Mouse (Mus musculus): Measurements from ENCODE around the gene Nup155. TPM values are rescaled to one million over a fixed set of nuclear protein-coding genes. Genes with fewer than 3 reads are reported as not detected.
A peak's percentile ranks its signal among the peaks of the same experiment; 100 is the strongest.
"Not testable (repeated sequence)": the region's sequence is repeated elsewhere in the genome, so short reads cannot be mapped to it uniquely, and the experiment has no call there.

Gene Nup155
- total RNA-seq (2017), result 53.2 and 56.9 TPM in 2 replicates

GRCm38 (mm10) chr15:8108966-8109743, at the start of gene Nup155:
TSS of gene Nup155 (plus strand) at chr15:8109273.
- peak; percentile 99 for ATAC-seq (replicated peaks in 1 of 2; ENCODE audit: insufficient read depth in 1 of 2, low FRiP score in 2 of 2, low TSS enrichment in 1 of 2, low read depth in 1 of 2, poor library complexity in 2 of 2, severe bottlenecking in 2 of 2)

- no peak for ATAC-seq (replicated peaks in 1 of 2; ENCODE audit: insufficient read depth in 1 of 2, low FRiP score in 2 of 2, low TSS enrichment in 1 of 2, low read depth in 1 of 2, poor library complexity in 2 of 2, severe bottlenecking in 2 of 2)
These were observed 43.9 kb upstream of the Nup155 start for GRCm38 (mm10) chr15:8065221-8065620.

- ATAC-seq (replicated peaks in 1 of 2; ENCODE audit: insufficient read depth in 1 of 2, low FRiP score in 2 of 2, low TSS enrichment in 1 of 2, low read depth in 1 of 2, poor library complexity in 2 of 2, severe bottlenecking in 2 of 2), result not testable (repeated sequence)
These were observed 35.9 kb upstream of the Nup155 start for GRCm38 (mm10) chr15:8073159-8073558.

GRCm38 (mm10) chr15:8082139-8082538, 26.9 kb upstream of the Nup155 start:
- ATAC-seq (replicated peaks in 1 of 2; ENCODE audit: insufficient read depth in 1 of 2, low FRiP score in 2 of 2, low TSS enrichment in 1 of 2, low read depth in 1 of 2, poor library complexity in 2 of 2, severe bottlenecking in 2 of 2), result no peak

GRCm38 (mm10) chr15:8087293-8087692, 21.8 kb upstream of the Nup155 start:
- no peak for ATAC-seq (replicated peaks in 1 of 2; ENCODE audit: insufficient read depth in 1 of 2, low FRiP score in 2 of 2, low TSS enrichment in 1 of 2, low read depth in 1 of 2, poor library complexity in 2 of 2, severe bottlenecking in 2 of 2)

- no peak for ATAC-seq (replicated peaks in 1 of 2; ENCODE audit: insufficient read depth in 1 of 2, low FRiP score in 2 of 2, low TSS enrichment in 1 of 2, low read depth in 1 of 2, poor library complexity in 2 of 2, severe bottlenecking in 2 of 2)
These were observed 20.4 kb upstream of the Nup155 start for GRCm38 (mm10) chr15:8088715-8089114.

- ATAC-seq (replicated peaks in 1 of 2; ENCODE audit: insufficient read depth in 1 of 2, low FRiP score in 2 of 2, low TSS enrichment in 1 of 2, low read depth in 1 of 2, poor library complexity in 2 of 2, severe bottlenecking in 2 of 2), result no peak
These were observed 18.4 kb upstream of the Nup155 start for GRCm38 (mm10) chr15:8090685-8091084.

- ATAC-seq (replicated peaks in 1 of 2; ENCODE audit: insufficient read depth in 1 of 2, low FRiP score in 2 of 2, low TSS enrichment in 1 of 2, low read depth in 1 of 2, poor library complexity in 2 of 2, severe bottlenecking in 2 of 2), result not testable (repeated sequence)
These were observed 16.4 kb upstream of the Nup155 start for GRCm38 (mm10) chr15:8092668-8093067.

- ATAC-seq (replicated peaks in 1 of 2; ENCODE audit: insufficient read depth in 1 of 2, low FRiP score in 2 of 2, low TSS enrichment in 1 of 2, low read depth in 1 of 2, poor library complexity in 2 of 2, severe bottlenecking in 2 of 2), result peak; percentile 48 to 61; a peak in 3 of 4 replicates
These were observed 11.2 kb upstream of the Nup155 start for GRCm38 (mm10) chr15:8097853-8098252.

- ATAC-seq (replicated peaks in 1 of 2; ENCODE audit: insufficient read depth in 1 of 2, low FRiP score in 2 of 2, low TSS enrichment in 1 of 2, low read depth in 1 of 2, poor library complexity in 2 of 2, severe bottlenecking in 2 of 2), result peak; percentile 97 to 99
These were observed 10.0 kb upstream of the Nup155 start, which contains the start of gene Wdr70 for GRCm38 (mm10) chr15:8098774-8099749. TSS of gene Wdr70 (minus strand) at chr15:8099209.

GRCm38 (mm10) chr15:8101975-8102542, 7.0 kb upstream of the Nup155 start:
- not testable (repeated sequence) for ATAC-seq (replicated peaks in 1 of 2; ENCODE audit: insufficient read depth in 1 of 2, low FRiP score in 2 of 2, low TSS enrichment in 1 of 2, low read depth in 1 of 2, poor library complexity in 2 of 2, severe bottlenecking in 2 of 2)

- no peak for ATAC-seq (replicated peaks in 1 of 2; ENCODE audit: insufficient read depth in 1 of 2, low FRiP score in 2 of 2, low TSS enrichment in 1 of 2, low read depth in 1 of 2, poor library complexity in 2 of 2, severe bottlenecking in 2 of 2)
These were observed 610 bp upstream of the Nup155 start for GRCm38 (mm10) chr15:8108360-8108965.

GRCm38 (mm10) chr15:8109782-8110181, 709 bp downstream of the Nup155 start:
- no peak for ATAC-seq (replicated peaks in 1 of 2; ENCODE audit: insufficient read depth in 1 of 2, low FRiP score in 2 of 2, low TSS enrichment in 1 of 2, low read depth in 1 of 2, poor library complexity in 2 of 2, severe bottlenecking in 2 of 2)

- ATAC-seq (replicated peaks in 1 of 2; ENCODE audit: insufficient read depth in 1 of 2, low FRiP score in 2 of 2, low TSS enrichment in 1 of 2, low read depth in 1 of 2, poor library complexity in 2 of 2, severe bottlenecking in 2 of 2), result no peak
These were observed 20.2 kb downstream of the Nup155 start for GRCm38 (mm10) chr15:8129281-8129680.

GRCm38 (mm10) chr15:8131268-8131667, 22.2 kb downstream of the Nup155 start:
- ATAC-seq (replicated peaks in 1 of 2; ENCODE audit: insufficient read depth in 1 of 2, low FRiP score in 2 of 2, low TSS enrichment in 1 of 2, low read depth in 1 of 2, poor library complexity in 2 of 2, severe bottlenecking in 2 of 2), result no peak

- ATAC-seq (replicated peaks in 1 of 2; ENCODE audit: insufficient read depth in 1 of 2, low FRiP score in 2 of 2, low TSS enrichment in 1 of 2, low read depth in 1 of 2, poor library complexity in 2 of 2, severe bottlenecking in 2 of 2), result no peak
These were observed 22.7 kb downstream of the Nup155 start for GRCm38 (mm10) chr15:8131761-8132160.

- ATAC-seq (replicated peaks in 1 of 2; ENCODE audit: insufficient read depth in 1 of 2, low FRiP score in 2 of 2, low TSS enrichment in 1 of 2, low read depth in 1 of 2, poor library complexity in 2 of 2, severe bottlenecking in 2 of 2), result no peak
These were observed 26.5 kb downstream of the Nup155 start for GRCm38 (mm10) chr15:8135606-8136005.
